Mouse (Mus musculus): ENCODE data around the gene Ddr2. TPM values are rescaled to one million over a fixed set of nuclear protein-coding genes. Genes with fewer than 3 reads are reported as not detected.

Ddr2 gene
- polyA plus RNA-seq, 1 experiment from 2014 or later, result 1.3 TPM

DNA sequence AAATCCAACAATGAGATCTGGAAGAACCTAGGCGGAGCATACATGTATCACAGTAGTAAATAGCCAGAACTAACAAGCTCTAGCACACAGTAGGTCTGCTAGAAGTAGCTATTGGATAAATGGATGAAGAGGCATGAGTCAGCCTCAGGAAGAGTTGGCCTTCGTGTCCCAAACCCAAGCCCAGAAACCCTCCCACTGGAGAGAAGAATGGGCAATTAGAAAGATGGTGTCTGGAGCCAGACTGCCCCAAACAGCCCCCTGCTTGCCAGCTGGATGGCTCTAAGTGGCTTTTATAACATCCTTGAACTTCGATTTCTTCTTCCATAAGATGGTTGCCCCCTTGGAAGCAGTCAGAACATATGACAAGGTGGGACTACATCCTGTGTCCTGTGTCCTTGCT lies 53.6 kb downstream of the Ddr2 start:
- no peak overlapping the region for H3K4me2 ChIP-seq (ENCODE audit: low read depth, low read length)
- no peaks in the 10 kb centered on the region for H3K27me3 ChIP-seq (ENCODE audit: control insufficient read depth, insufficient read depth, low read depth, low read length)
- no peak for ATAC-seq (ENCODE audit: low read depth)
- H3K9ac ChIP-seq (ENCODE audit: low read depth, low read length), result no peak overlapping the region
- H3K9me3 ChIP-seq (replicated peaks; ENCODE audit: control insufficient read depth, low read length), result no peaks in the 10 kb centered on the region
- H3K4me1 ChIP-seq (ENCODE audit: control insufficient read depth, low read depth, low read length), result no peaks in the 10 kb centered on the region; the same call in 1 of the 2 replicates
- H3K27ac ChIP-seq (ENCODE audit: low read length), result no peak overlapping the region
- WGBS (ENCODE audit: insufficient replicate concordance), result 50% methylated on average over 3 of the region's 3 CpGs
- no peak overlapping the region for H3K4me3 ChIP-seq (ENCODE audit: low read depth, low read length)
- no peaks in the 10 kb centered on the region for H3K36me3 ChIP-seq (ENCODE audit: control insufficient read depth, insufficient read depth)

DNA sequence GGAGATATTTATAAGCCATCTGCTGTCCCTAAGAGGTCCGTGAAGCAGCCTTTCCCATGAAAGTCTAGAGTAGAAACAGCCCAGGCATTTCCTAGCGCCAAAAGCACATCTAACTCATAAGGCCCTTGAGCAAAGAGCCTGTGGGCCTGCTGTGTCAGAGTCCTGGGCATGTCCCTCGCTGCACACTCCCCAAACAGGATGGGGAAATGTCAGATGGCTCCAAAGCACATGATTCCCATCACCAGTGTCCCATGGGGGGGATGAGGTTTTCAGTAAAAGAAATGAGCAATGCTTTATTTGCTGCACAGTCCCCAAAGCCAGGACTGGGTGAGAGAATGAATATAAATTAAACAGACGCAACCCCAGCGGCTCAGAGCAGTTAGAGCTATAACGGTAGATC lies 54.3 kb downstream of the Ddr2 start:
- no peak overlapping the region for H3K4me3 ChIP-seq (ENCODE audit: low read depth, low read length)
- no peak for ATAC-seq (ENCODE audit: low read depth)
- WGBS (ENCODE audit: insufficient replicate concordance), result 66% methylated on average over 6 of the region's 6 CpGs
- no peak overlapping the region for H3K9ac ChIP-seq (ENCODE audit: low read depth, low read length)
- no peak overlapping the region for H3K4me2 ChIP-seq (ENCODE audit: low read depth, low read length)
- no peaks in the 10 kb centered on the region for H3K9me3 ChIP-seq (replicated peaks; ENCODE audit: control insufficient read depth, low read length)
- H3K27ac ChIP-seq (ENCODE audit: low read length), result no peak overlapping the region
- H3K27me3 ChIP-seq (ENCODE audit: control insufficient read depth, insufficient read depth, low read depth, low read length), result no peaks in the 10 kb centered on the region
- H3K4me1 ChIP-seq (ENCODE audit: control insufficient read depth, low read depth, low read length), result no peaks in the 10 kb centered on the region; the same call in 1 of the 2 replicates
- no peaks in the 10 kb centered on the region for H3K36me3 ChIP-seq (ENCODE audit: control insufficient read depth, insufficient read depth)

DNA sequence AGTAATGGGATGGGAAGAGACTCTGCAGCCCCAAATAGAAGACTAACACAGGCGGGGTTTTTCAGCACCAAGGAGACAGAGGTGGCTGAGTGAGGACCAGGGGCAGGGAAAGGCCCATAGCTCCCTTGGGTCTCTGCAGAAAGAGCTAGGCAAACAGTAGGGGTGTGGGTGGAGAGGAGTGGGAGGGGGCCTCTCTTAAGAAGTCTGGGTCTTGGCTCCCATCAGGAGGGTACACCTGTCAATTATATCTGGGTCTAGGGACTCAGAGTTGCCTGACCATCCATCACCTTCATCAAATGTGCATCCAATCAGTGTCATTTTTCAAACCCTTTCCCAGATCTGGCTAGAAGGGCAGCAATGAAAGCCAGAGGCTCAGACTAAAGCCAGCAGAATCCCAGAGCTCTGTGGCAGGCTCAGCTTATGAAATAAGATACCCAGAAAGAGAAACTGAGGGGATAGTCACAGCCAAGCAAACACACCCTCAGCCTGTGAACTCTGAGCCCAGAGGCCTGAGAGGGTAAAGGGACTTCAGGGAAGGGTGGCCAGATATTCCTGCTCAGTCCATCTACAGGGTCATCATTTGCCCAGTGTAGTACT lies 58.0 kb downstream of the Ddr2 start:
- Histone ChIP-seq H3K4me1 (ENCODE audit: control insufficient read depth, low read depth, low read length) (no peaks in the 10 kb centered on the region), H3K27me3 (ENCODE audit: control insufficient read depth, insufficient read depth, low read depth, low read length) (no peaks in the 10 kb centered on the region), H3K4me3 (ENCODE audit: low read depth, low read length) (no peak overlapping the region), H3K4me2 (ENCODE audit: low read depth, low read length) (no peak overlapping the region), H3K36me3 (ENCODE audit: control insufficient read depth, insufficient read depth) (no peaks in the 10 kb centered on the region), H3K27ac (ENCODE audit: low read length) (no peak overlapping the region), H3K9ac (ENCODE audit: low read depth, low read length) (no peak overlapping the region), H3K9me3 (replicated peaks; ENCODE audit: control insufficient read depth, low read length) (no peaks in the 10 kb centered on the region)
- no peak for ATAC-seq (ENCODE audit: low read depth)
- 35% methylated on average over 1 of the region's 1 CpGs for WGBS (ENCODE audit: insufficient replicate concordance)

DNA sequence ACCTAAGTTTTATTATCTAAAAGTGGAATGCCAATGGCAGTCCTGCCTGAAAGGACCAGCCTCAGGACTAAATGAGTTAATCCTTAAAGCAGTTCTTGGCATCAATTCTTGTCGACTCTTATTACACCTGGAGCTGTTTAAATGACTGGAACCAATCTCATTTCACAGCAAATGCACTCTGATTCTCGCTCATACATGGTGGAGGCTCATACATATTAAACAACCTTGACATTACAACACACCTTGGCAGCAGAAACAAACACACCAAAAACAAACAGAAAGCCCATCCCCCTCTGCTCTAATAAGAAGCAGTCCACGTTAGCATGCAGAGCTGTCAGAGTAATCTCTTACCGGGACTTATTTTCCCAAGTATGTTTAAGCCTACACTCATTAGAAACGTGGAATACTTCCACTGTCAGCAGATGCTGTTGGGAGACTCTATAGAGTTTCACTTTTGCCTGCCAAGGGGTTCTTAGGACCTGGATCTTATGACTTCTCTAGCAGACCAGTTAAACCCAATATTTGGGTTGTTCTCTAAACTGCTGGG lies 58.9 kb downstream of the Ddr2 start:
- Histone ChIP-seq H3K36me3 (ENCODE audit: control insufficient read depth, insufficient read depth) (no peaks in the 10 kb centered on the region), H3K9me3 (replicated peaks; ENCODE audit: control insufficient read depth, low read length) (no peaks in the 10 kb centered on the region), H3K27me3 (ENCODE audit: control insufficient read depth, insufficient read depth, low read depth, low read length) (no peaks in the 10 kb centered on the region), H3K4me3 (ENCODE audit: low read depth, low read length) (no peak overlapping the region), H3K27ac (ENCODE audit: low read length) (no peak overlapping the region), H3K9ac (ENCODE audit: low read depth, low read length) (no peak overlapping the region), H3K4me2 (ENCODE audit: low read depth, low read length) (no peak overlapping the region), H3K4me1 (ENCODE audit: control insufficient read depth, low read depth, low read length) (no peaks in the 10 kb centered on the region)
- no peak for ATAC-seq (ENCODE audit: low read depth)
- WGBS (ENCODE audit: insufficient replicate concordance), result 50% methylated on average over 5 of the region's 5 CpGs

DNA sequence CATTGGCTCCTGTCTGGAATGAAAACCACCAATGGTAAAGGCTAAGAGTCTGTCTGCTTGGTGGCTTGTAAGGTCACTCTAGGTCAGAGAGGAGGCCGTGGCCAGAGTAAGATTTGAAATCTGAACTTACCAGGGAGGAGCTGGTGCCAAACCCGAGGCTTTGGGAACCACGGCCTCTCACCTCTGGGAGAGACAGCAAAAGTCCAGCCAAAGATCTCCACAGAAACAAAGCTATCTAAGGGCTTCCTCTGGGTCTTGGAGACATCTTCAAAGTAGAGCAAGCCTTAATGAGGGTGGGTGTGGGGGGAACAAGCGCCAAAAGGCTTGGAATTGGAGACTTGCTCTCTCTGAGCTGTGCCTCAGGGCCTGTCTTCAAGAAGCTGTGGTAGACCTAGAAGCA lies 62.1 kb downstream of the Ddr2 start:
- 63% methylated on average over 4 of the region's 4 CpGs for WGBS (ENCODE audit: insufficient replicate concordance)
- no peaks in the 10 kb centered on the region for H3K4me1 ChIP-seq (ENCODE audit: control insufficient read depth, low read depth, low read length)
- H3K4me3 ChIP-seq (ENCODE audit: low read depth, low read length), result no peak overlapping the region
- H3K9me3 ChIP-seq (replicated peaks; ENCODE audit: control insufficient read depth, low read length), result no peaks in the 10 kb centered on the region
- H3K4me2 ChIP-seq (ENCODE audit: low read depth, low read length), result no peak overlapping the region
- no peaks in the 10 kb centered on the region for H3K27me3 ChIP-seq (ENCODE audit: control insufficient read depth, insufficient read depth, low read depth, low read length)
- H3K9ac ChIP-seq (ENCODE audit: low read depth, low read length), result no peak overlapping the region
- no peak overlapping the region for H3K27ac ChIP-seq (ENCODE audit: low read length)
- no peak for ATAC-seq (ENCODE audit: low read depth)
- H3K36me3 ChIP-seq (ENCODE audit: control insufficient read depth, insufficient read depth), result no peaks in the 10 kb centered on the region

DNA sequence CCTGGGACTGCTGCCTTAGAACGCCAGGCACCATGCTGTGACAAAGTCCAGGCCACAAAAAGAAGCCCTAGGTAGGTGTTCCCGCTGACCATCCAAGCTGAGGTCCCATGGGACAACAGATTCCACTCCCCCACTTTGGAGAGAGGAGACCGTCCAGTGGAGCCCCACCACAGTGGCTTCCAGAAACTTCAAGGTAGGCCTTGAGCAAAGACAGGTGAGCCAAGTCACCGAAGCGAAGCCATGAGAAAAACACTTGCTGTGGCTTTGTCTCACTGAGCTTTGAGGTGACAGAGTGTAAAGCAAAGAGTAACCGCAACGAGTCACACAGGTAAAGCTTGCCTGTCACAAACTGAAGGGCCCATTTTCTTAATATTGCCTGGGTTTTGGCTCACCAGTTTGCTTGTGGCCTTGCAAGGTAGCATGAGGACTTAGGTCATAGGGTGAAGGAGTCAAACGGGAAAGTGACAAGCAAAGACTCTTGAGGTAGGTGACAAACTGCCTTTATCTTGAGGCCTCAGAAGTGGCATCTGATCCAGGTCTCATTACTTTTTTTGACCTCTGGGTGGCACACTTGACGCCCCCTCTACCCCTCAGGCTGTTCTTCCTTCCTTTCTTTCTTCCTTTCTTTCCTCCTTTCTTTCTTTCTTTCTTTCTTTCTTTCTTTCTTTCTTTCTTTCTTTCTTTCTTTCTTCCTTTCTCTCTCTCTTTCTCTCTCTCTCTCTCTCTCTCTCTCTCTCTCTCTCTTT lies 65.7 kb downstream of the Ddr2 start:
- no peak for ATAC-seq (ENCODE audit: low read depth)
- WGBS (ENCODE audit: insufficient replicate concordance), result 54% methylated on average over 9 of the region's 9 CpGs
- no peak overlapping the region for H3K9ac ChIP-seq (ENCODE audit: low read depth, low read length)

DNA sequence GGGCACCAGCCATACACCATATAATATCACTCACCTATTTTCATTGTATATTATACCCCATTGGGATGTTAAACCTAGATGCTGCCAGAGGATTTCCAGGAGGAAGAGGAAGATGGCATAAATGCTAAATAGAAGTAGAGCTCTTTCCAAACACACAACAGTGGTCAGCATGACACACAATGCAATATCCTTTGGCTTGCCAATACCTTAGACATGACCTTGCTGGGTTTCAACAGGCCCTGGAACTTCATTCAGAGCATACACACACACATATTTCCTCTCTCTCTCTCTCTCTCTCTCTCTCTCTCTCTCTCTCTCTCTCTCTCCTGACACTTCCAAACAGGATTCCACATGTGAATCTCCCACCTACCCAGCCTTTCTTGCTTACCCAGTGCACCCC lies 66.8 kb downstream of the Ddr2 start:
- no peaks in the 10 kb centered on the region for H3K4me1 ChIP-seq (ENCODE audit: control insufficient read depth, low read depth, low read length)
- no peaks in the 10 kb centered on the region for H3K27me3 ChIP-seq (ENCODE audit: control insufficient read depth, insufficient read depth, low read depth, low read length)
- no peak for ATAC-seq (ENCODE audit: low read depth)
- H3K9me3 ChIP-seq (replicated peaks; ENCODE audit: control insufficient read depth, low read length), result no peaks in the 10 kb centered on the region
- no peak overlapping the region for H3K9ac ChIP-seq (ENCODE audit: low read depth, low read length)
- H3K4me2 ChIP-seq (ENCODE audit: low read depth, low read length), result no peak overlapping the region
- no peak overlapping the region for H3K27ac ChIP-seq (ENCODE audit: low read length)
- no peak overlapping the region for H3K4me3 ChIP-seq (ENCODE audit: low read depth, low read length)
- H3K36me3 ChIP-seq (ENCODE audit: control insufficient read depth, insufficient read depth), result no peaks in the 10 kb centered on the region

More for the DNA sequence above, 65.7 kb downstream of the Ddr2 start:
- Histone ChIP-seq H3K27me3 (ENCODE audit: control insufficient read depth, insufficient read depth, low read depth, low read length) (no peaks in the 10 kb centered on the region), H3K4me3 (ENCODE audit: low read depth, low read length) (no peak overlapping the region), H3K4me1 (ENCODE audit: control insufficient read depth, low read depth, low read length) (no peaks in the 10 kb centered on the region), H3K36me3 (ENCODE audit: control insufficient read depth, insufficient read depth) (no peaks in the 10 kb centered on the region), H3K9me3 (replicated peaks; ENCODE audit: control insufficient read depth, low read length) (no peaks in the 10 kb centered on the region), H3K4me2 (ENCODE audit: low read depth, low read length) (no peak overlapping the region), H3K27ac (ENCODE audit: low read length) (no peak overlapping the region)

DNA sequence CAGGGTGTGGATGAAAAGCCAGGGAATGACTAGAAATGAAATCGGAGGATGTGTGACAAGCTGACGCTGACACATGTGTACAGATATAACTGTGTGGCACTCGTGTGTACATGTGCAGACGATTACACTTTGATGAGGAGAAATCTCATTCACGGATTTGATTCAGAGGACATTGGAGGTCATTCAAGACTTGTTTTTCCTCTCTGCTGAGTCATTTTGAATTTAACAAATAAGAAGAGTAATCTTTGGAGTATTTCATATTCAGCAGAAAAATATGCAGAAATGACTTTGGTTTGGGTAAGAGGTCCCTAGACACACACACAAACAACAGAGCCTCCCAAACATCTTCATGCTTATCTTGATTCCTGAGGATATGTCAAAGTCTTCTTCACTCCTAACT lies 67.6 kb downstream of the Ddr2 start:
- Histone ChIP-seq H3K27me3 (ENCODE audit: control insufficient read depth, insufficient read depth, low read depth, low read length) (no peaks in the 10 kb centered on the region), H3K4me3 (ENCODE audit: low read depth, low read length) (no peak overlapping the region), H3K9ac (ENCODE audit: low read depth, low read length) (no peak overlapping the region), H3K27ac (ENCODE audit: low read length) (no peak overlapping the region), H3K9me3 (replicated peaks; ENCODE audit: control insufficient read depth, low read length) (no peaks in the 10 kb centered on the region), H3K4me2 (ENCODE audit: low read depth, low read length) (no peak overlapping the region), H3K4me1 (ENCODE audit: control insufficient read depth, low read depth, low read length) (no peaks in the 10 kb centered on the region), H3K36me3 (ENCODE audit: control insufficient read depth, insufficient read depth) (no peaks in the 10 kb centered on the region)
- WGBS (ENCODE audit: insufficient replicate concordance), result 65% methylated on average over 5 of the region's 5 CpGs
- no peak for ATAC-seq (ENCODE audit: low read depth)

DNA sequence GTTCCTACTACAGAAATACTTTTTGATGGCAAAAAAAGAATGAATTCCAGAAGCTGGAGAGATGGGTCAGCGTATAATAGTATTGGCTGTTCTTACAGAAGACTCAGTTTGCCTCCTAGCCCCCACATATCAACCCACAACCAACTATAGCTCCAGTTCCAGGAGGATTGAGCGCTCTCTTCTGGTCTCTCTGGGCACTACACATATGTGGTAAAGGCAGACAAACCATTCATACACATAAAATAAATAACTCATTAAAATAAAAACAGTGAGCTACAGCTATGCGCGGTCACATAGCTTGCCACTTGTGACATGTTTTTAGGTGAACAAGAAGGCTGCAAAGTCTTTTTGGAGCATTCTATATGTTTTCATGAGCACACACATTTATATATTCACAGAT lies 71.2 kb downstream of the Ddr2 start:
- Histone ChIP-seq H3K36me3 (ENCODE audit: control insufficient read depth, insufficient read depth) (no peaks in the 10 kb centered on the region), H3K4me1 (ENCODE audit: control insufficient read depth, low read depth, low read length) (no peaks in the 10 kb centered on the region), H3K4me3 (ENCODE audit: low read depth, low read length) (no peak overlapping the region), H3K9me3 (replicated peaks; ENCODE audit: control insufficient read depth, low read length) (no peaks in the 10 kb centered on the region), H3K4me2 (ENCODE audit: low read depth, low read length) (no peak overlapping the region), H3K9ac (ENCODE audit: low read depth, low read length) (no peak overlapping the region), H3K27me3 (ENCODE audit: control insufficient read depth, insufficient read depth, low read depth, low read length) (no peaks in the 10 kb centered on the region), H3K27ac (ENCODE audit: low read length) (no peak overlapping the region)
- WGBS (ENCODE audit: insufficient replicate concordance), result 56% methylated on average over 4 of the region's 4 CpGs
- no peak for ATAC-seq (ENCODE audit: low read depth)

All from liver, embryonic 16.5 days (tissue).